Mouse (Mus musculus): ENCODE measurements around the gene Gm47283. TPM values are rescaled to one million over a fixed set of nuclear protein-coding genes. Genes with fewer than 3 reads are reported as not detected.

Gm47283 gene
- total RNA-seq, 2 experiments from 2014 or later: not detected

Other genes with a start within 250 kb of the Gm47283 start
- not detected for gene Gm21860, start 29.9 kb upstream of the Gm47283 start, total RNA-seq (2021)
- gene Gm21748, start 54.4 kb downstream of the Gm47283 start, total RNA-seq (2021): not detected

All from heart, postnatal 14 days (tissue).